Mouse (Mus musculus) hindlimb bud, embryonic 11.5 days (tissue): ENCODE measurements at regions not wholly inside any gene's neighbourhood (a gene's known extent, or its start where the extent isn't known, plus 50 kb on each side); places are given as distances from the start of the nearest gene placed in this dataset.

ENCODE experiments used
- DNase-seq: peaks from one replicate; pipeline ENCODE4 v3.0.0-alpha.2; 2012; ENCODE audit warnings: low read depth, low spot score; ENCODE audit errors: extremely low spot score

DNA sequence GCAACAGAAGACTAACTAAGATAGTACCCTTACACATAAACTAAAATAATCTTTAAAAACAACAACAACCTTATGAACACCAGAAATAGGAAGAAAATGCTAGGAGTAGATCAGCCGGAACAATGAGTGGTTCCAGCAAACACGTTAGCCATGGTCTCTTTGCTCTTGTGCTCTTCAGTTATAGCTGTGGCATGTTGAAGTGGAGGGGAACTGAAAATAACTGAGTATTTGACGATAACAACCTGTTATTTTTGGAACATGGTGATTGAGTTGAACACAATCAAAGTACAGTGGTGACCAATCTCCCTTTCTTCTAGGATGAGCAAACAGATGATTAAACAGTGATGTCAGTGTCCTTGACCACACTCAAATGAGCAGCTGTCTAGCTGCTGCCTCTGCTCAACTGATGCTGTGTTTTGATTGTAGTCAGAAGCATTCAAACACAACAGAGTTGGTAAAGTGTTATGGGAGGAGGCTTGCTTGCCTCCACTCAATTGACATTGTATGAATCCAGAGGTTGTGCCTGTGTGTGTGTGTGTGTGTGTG lies 50.9 kb upstream of the Nt5e start:
- no peak for DNase-seq

DNA sequence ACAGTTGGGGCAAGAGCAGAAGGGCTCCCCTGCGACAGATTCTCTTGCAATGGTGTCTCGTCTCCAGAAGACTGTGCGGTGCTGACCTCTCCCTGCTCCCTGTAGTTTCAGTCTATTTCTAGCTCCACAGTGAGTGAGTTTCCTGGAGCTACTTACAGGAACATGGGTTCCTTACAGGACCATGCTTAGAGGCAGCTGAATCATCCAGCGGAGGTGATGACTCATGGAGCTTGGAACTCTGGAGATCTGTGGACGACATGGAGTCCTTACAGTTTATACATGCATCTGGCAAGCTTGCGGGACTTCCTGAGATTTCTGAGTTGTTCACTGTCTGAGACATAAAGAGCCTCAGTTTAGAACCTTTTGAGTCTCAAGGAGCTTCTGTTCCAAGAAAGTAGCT lies 50.0 kb upstream of the Nt5e start:
- no peak for DNase-seq
